Comparison of ENCODE assay signal across 23 mouse cellular contexts in genomic region chr8:13175650-13176049, GRCm38 (mm10).
"Had no signal": no experiment of that assay in that cellular context is flagged by ENCODE, and none has a peak within 500 bp of the region (broad histone marks: within the 10 kb centered on the region; RNA-seq: fewer than 3 reads in every experiment).

No protein-coding gene starts in this region.

- H3K27me3 ChIP-seq: limb, embryonic 13.5 days; liver, embryonic 12.5 days; liver, embryonic 15.5 days; lung, embryonic 15.5 days; megakaryocyte, embryonic 14.5 days; midbrain, embryonic 13.5 days; neural tube, embryonic 12.5 days; neural tube, embryonic 15.5 days had no signal

- H3K4me3 ChIP-seq: layer of hippocampus, adult 2 months; limb, embryonic 10.5 days; limb, embryonic 13.5 days; liver, embryonic 12.5 days; liver, embryonic 15.5 days; lung, embryonic 15.5 days; megakaryocyte, embryonic 14.5 days; midbrain, embryonic 10.5 days; midbrain, embryonic 13.5 days; neural tube, embryonic 12.5 days; neural tube, embryonic 15.5 days had no signal

- H3K27ac ChIP-seq: layer of hippocampus, adult 2 months; limb, embryonic 10.5 days; limb, embryonic 13.5 days; liver, embryonic 12.5 days; liver, embryonic 15.5 days; lung, embryonic 15.5 days; midbrain, embryonic 10.5 days; midbrain, embryonic 13.5 days; neural tube, embryonic 12.5 days; neural tube, embryonic 15.5 days; stomach, postnatal 0 days had no signal

- H3K4me2 ChIP-seq: limb, embryonic 13.5 days; liver, embryonic 12.5 days; liver, embryonic 15.5 days; lung, embryonic 15.5 days; midbrain, embryonic 13.5 days; neural tube, embryonic 12.5 days; neural tube, embryonic 15.5 days had no signal

- H3K9ac ChIP-seq: limb, embryonic 13.5 days; liver, embryonic 12.5 days; liver, embryonic 15.5 days; lung, embryonic 15.5 days; midbrain, embryonic 13.5 days; neural tube, embryonic 12.5 days; neural tube, embryonic 15.5 days had no signal

- ATAC-seq: inflammation-experienced regulatory T-cells, adult 6 months; liver, embryonic 12.5 days; midbrain, embryonic 13.5 days had no signal

- H3K9me3 ChIP-seq: limb, embryonic 10.5 days; limb, embryonic 13.5 days; liver, embryonic 12.5 days; liver, embryonic 15.5 days; lung, embryonic 15.5 days; megakaryocyte, embryonic 14.5 days; midbrain, embryonic 10.5 days; midbrain, embryonic 13.5 days; neural tube, embryonic 12.5 days; neural tube, embryonic 15.5 days had no signal

- H3K4me1 ChIP-seq: limb, embryonic 10.5 days; limb, embryonic 13.5 days; liver, embryonic 15.5 days; lung, embryonic 15.5 days; midbrain, embryonic 10.5 days; midbrain, embryonic 13.5 days; neural tube, embryonic 12.5 days; neural tube, embryonic 15.5 days had no signal

- DNase-seq: layer of hippocampus, adult 9-11 months; liver; lung, adult 18-20 months; lung, postnatal 10 days; lung, postnatal 36 days; right cerebral cortex, postnatal 14 days; right cerebral cortex, postnatal 4 days; thymus, adult 2 months; thymus, postnatal 14 days; thymus, postnatal 4 days had no signal
